Mouse (Mus musculus) CH12.LX (cell line): ENCODE measurements at regions not wholly inside any gene's neighbourhood (a gene's known extent, or its start where the extent isn't known, plus 50 kb on each side); places are given as distances from the start of the nearest gene placed in this dataset.
A peak's percentile ranks its signal among the peaks of the same experiment; 100 is the strongest.

Experiments
- DNase-seq: peaks from one replicate; pipeline ENCODE4 v3.0.0-alpha.2; 2013; ENCODE audit errors: extremely low read depth
- H3K27ac ChIP-seq: 2 replicates; pipeline ENCODE4 v1.5.1; 2012; ENCODE audit warnings: low read depth, mild to moderate bottlenecking, control low read depth, moderate library complexity; ENCODE audit not compliant: insufficient read depth
- H3K27me3 ChIP-seq: replicated peaks from 2 replicates; pipeline ENCODE3; 2012; ENCODE audit warnings: inconsistent platforms
- H3K36me3 ChIP-seq, 2 experiments: replicated peaks in 1 of 2; 2 replicates each; pipeline versions ENCODE3 to v1.6.1; 2012; ENCODE audit warnings: inconsistent platforms in 1 of 2, low read length in 1 of 2, mild to moderate bottlenecking in 1 of 2, mixed read lengths in 1 of 2, moderate library complexity in 1 of 2; ENCODE audit not compliant: control insufficient read depth in 1 of 2, insufficient read depth in 1 of 2
- H3K4me1 ChIP-seq, 2 experiments: 2 replicates each; pipeline ENCODE4 v1.6.1; 2012; ENCODE audit warnings: inconsistent platforms in 1 of 2, moderate library complexity in 1 of 2; ENCODE audit not compliant: insufficient read depth in 2 of 2, control insufficient read depth in 1 of 2
- H3K4me2 ChIP-seq: 2 replicates; pipeline ENCODE4 v1.6.1; 2012; ENCODE audit warnings: low read depth, mild to moderate bottlenecking, control low read depth; ENCODE audit not compliant: poor library complexity, insufficient read depth, severe bottlenecking
- H3K4me3 ChIP-seq, 3 experiments: fragments of 150-350 bp in 1 of 3; sonication (generic) in 1 of 3; replicated peaks in 1 of 3; 2 replicates each; pipeline versions ENCODE3 to v1.5.1; 2011 to 2012; ENCODE audit warnings: low read depth in 2 of 3, low read length in 2 of 3, mild to moderate bottlenecking in 2 of 3, moderate library complexity in 2 of 3, control low read depth in 1 of 3, improper control_type of control experiment in 1 of 3, inconsistent platforms in 1 of 3, mixed read lengths in 1 of 3; ENCODE audit not compliant: poor library complexity in 1 of 3
- H3K79me2 ChIP-seq: replicated peaks from 2 replicates; pipeline ENCODE4 v1.6.1; 2012; ENCODE audit warnings: mild to moderate bottlenecking, moderate library complexity; ENCODE audit not compliant: control insufficient read depth, poor library complexity, insufficient read depth, severe bottlenecking; ENCODE audit errors: extremely low read depth
- H3K9ac ChIP-seq: 2 replicates; pipeline ENCODE4 v1.6.1; 2012; ENCODE audit warnings: low read depth, mild to moderate bottlenecking, control low read depth, moderate library complexity; ENCODE audit not compliant: insufficient read depth
- H3K9me3 ChIP-seq: replicated peaks from 2 replicates; pipeline ENCODE3; 2012; ENCODE audit warnings: low read length, inconsistent platforms, mixed read lengths
- E2F4 ChIP-seq: IDR thresholded peaks from 2 replicates; pipeline ENCODE4 v1.6.1; 2011; ENCODE audit warnings: low read depth, low read length, improper control_type of control experiment; ENCODE audit not compliant: insufficient replicate concordance
- ELF1 ChIP-seq: IDR thresholded peaks from 2 replicates; pipeline ENCODE4 v1.6.1; 2014; ENCODE audit warnings: low read depth, mild to moderate bottlenecking, inconsistent platforms, low read length, improper control_type of control experiment
- GABPA ChIP-seq: IDR thresholded peaks from 2 replicates; pipeline ENCODE4 v1.6.1; 2012; ENCODE audit warnings: low read depth, low read length, improper control_type of control experiment, inconsistent platforms; ENCODE audit not compliant: insufficient replicate concordance
- IRF4 ChIP-seq: IDR thresholded peaks from 2 replicates; pipeline ENCODE4 v1.6.1; 2014; ENCODE audit warnings: low read depth, mild to moderate bottlenecking, inconsistent platforms, low read length, improper control_type of control experiment
- JUN ChIP-seq: IDR thresholded peaks from 2 replicates; pipeline ENCODE4 v1.6.1; 2011; ENCODE audit warnings: low read depth, mild to moderate bottlenecking, low read length, improper control_type of control experiment, moderate library complexity; ENCODE audit not compliant: insufficient read depth
- MAFK ChIP-seq: IDR thresholded peaks from 2 replicates; pipeline ENCODE4 v1.6.1; 2011; ENCODE audit warnings: low read length, improper control_type of control experiment; ENCODE audit not compliant: insufficient replicate concordance
- MXI1 ChIP-seq: IDR thresholded peaks from 2 replicates; pipeline ENCODE4 v1.6.1; 2011; ENCODE audit warnings: mild to moderate bottlenecking, low read depth, low read length, improper control_type of control experiment
- MYC ChIP-seq: IDR thresholded peaks from 2 replicates; pipeline ENCODE4 v1.6.1; 2011; ENCODE audit warnings: low read depth, mild to moderate bottlenecking, improper control_type of control experiment, low read length
- NRF1 ChIP-seq: IDR thresholded peaks from 2 replicates; pipeline ENCODE4 v1.6.1; 2014; ENCODE audit warnings: low read depth, mild to moderate bottlenecking, inconsistent platforms, low read length, improper control_type of control experiment, moderate library complexity
- PAX5 ChIP-seq: IDR thresholded peaks from 2 replicates; pipeline ENCODE4 v1.6.1; 2012; ENCODE audit warnings: low read length, inconsistent platforms, mixed read lengths
- SMC3 ChIP-seq: IDR thresholded peaks from 2 replicates; pipeline ENCODE4 v1.6.1; 2011; ENCODE audit warnings: low read depth, low read length, improper control_type of control experiment
- TBP ChIP-seq: conservative IDR thresholded peaks from 2 replicates; pipeline ENCODE4 v1.6.1; 2011; ENCODE audit warnings: low read depth, low read length, improper control_type of control experiment
- UBTF ChIP-seq: IDR thresholded peaks from 2 replicates; pipeline ENCODE4 v1.6.1; 2012; ENCODE audit warnings: low read depth, mild to moderate bottlenecking, inconsistent platforms, low read length, improper control_type of control experiment, moderate library complexity
- USF1 ChIP-seq: IDR thresholded peaks from 2 replicates; pipeline ENCODE4 v1.6.1; 2014; ENCODE audit warnings: low read depth, mild to moderate bottlenecking, inconsistent platforms, low read length, improper control_type of control experiment
- ZC3H11A ChIP-seq: IDR thresholded peaks from 2 replicates; pipeline ENCODE4 v1.6.1; 2012; ENCODE audit warnings: low read depth, mild to moderate bottlenecking, inconsistent platforms, low read length, improper control_type of control experiment
- ZMIZ1 ChIP-seq: IDR thresholded peaks from 2 replicates; pipeline ENCODE4 v1.6.1; 2012; ENCODE audit warnings: low read depth, mild to moderate bottlenecking, inconsistent platforms, low read length, improper control_type of control experiment
- dilution Hi-C: fragments of 300-500 bp; cut with MboI; formaldehyde crosslinking; loops from 2 replicates; pipeline ENCODE4 v1.14.3; 2020; ENCODE audit warnings: low sequenced_read_pairs; ENCODE audit not compliant: extremely low pct_unique_long_range_greater_than_20kb, extremely low pct_ligation_motif_present
- in situ Hi-C: fragments of 300-500 bp; cut with MboI; formaldehyde crosslinking; loops from 3 replicates; pipeline ENCODE4 v1.14.3; 2019; ENCODE audit warnings: low sequenced_read_pairs, low pct_ligation_motif_present, low pct_unique_long_range_greater_than_20kb, mixed read lengths

DNA sequence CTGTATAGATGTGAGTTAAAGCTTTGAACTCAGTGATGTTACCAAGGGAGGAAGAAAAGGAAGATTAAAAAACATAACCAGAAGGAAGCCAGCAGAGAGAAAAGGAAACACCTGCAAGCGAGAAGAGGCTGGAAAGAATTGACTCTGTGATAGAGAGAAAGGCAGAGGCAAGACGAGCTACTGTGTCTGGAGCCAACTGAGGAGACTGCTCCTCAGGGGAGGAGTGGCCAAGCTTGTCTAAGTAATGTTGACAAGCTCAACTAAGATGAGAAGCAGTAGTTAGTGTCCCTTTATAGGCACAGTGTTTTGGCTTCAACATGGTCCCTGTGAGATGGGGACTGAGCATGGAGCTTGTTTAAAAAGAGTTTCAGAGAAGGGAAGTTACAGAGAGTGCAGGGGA lies 493.0 kb upstream of the Gm10131 start:
- Histone ChIP-seq H3K27ac (peak overlapping the region; percentile 29; the same call in 1 of the 2 replicates), H3K4me3 (no peak overlapping the region), H3K79me2 (no peaks in the 10 kb centered on the region), H3K9ac (no peak overlapping the region), H3K9me3 (no peaks in the 10 kb centered on the region), H3K27me3 (no peaks in the 10 kb centered on the region), H3K4me1 (peaks cover 12 to 38% of the 10 kb centered on the region in 2 experiments), H3K4me2 (peak overlapping the region; percentile 7; the same call in 1 of the 2 replicates), H3K36me3 (no peaks in the 10 kb centered on the region)
- dilution Hi-C loops = no loop called here
- no peak for DNase-seq
- TF ChIP-seq MXI1 (no peak), TBP (no peak), JUN (no peak), SMC3 (no peak), GABPA (no peak), ZMIZ1 (no peak)
- in situ Hi-C loops = no loop called here

GRCm38 (mm10) chr8:34601426-34601953 lies 490.0 kb upstream of the Gm10131 start:
- Histone ChIP-seq H3K4me1 (peaks cover 7 to 26% of the 10 kb centered on the region in 2 experiments), H3K4me2 (no peak overlapping the region), H3K4me3 (no peak overlapping the region), H3K36me3 (no peaks in the 10 kb centered on the region), H3K27ac (no peak overlapping the region), H3K9me3 (no peaks in the 10 kb centered on the region), H3K79me2 (no peaks in the 10 kb centered on the region), H3K27me3 (no peaks in the 10 kb centered on the region), H3K9ac (no peak overlapping the region)
- in situ Hi-C loops (no loop called here), dilution Hi-C loops (no loop called here)
- TF ChIP-seq NRF1 = no peak
- no peak for DNase-seq

GRCm38 (mm10) chr8:34600880-34601279 lies 489.3 kb upstream of the Gm10131 start:
- Histone ChIP-seq H3K9me3 (no peaks in the 10 kb centered on the region), H3K27ac (no peak overlapping the region), H3K79me2 (no peaks in the 10 kb centered on the region), H3K27me3 (no peaks in the 10 kb centered on the region), H3K4me2 (no peak overlapping the region), H3K4me1 (peaks cover 7 to 21% of the 10 kb centered on the region in 2 experiments), H3K4me3 (no peak overlapping the region), H3K9ac (no peak overlapping the region), H3K36me3 (no peaks in the 10 kb centered on the region)
- DNase-seq = no peak
- TF ChIP-seq UBTF (no peak), PAX5 (no peak), MYC (no peak), ZMIZ1 (no peak), MAFK (no peak), ZC3H11A (no peak), E2F4 (no peak), ELF1 (no peak), JUN (no peak), USF1 (no peak), IRF4 (no peak)
- in situ Hi-C loops = no loop called here
- dilution Hi-C loops = no loop called here
